Mouse (Mus musculus) lung, embryonic 15.5 days (tissue): ENCODE results near the gene Park7. TPM values are rescaled to one million over a fixed set of nuclear protein-coding genes. Genes with fewer than 3 reads are reported as not detected.
"Not testable (repeated sequence)": the region's sequence is repeated elsewhere in the genome, so short reads cannot be mapped to it uniquely, and the experiment has no call there.

Experiments used
- ATAC-seq: fragments of 200-750 bp; cut with Nextera tagmentation; 2 replicates; pipeline ENCODE4 v1.8.0; 2017; ENCODE audit warnings: moderate number of reproducible peaks, borderline replicate concordance; ENCODE audit not compliant: low FRiP score, low TSS enrichment; ENCODE audit errors: extremely low read depth
- H3K27ac ChIP-seq: fragments of 300-500 bp; sonication (generic); 2 replicates; pipeline ENCODE4 v1.5.1; 2015; ENCODE audit warnings: moderate library complexity, mild to moderate bottlenecking, inconsistent platforms
- H3K27me3 ChIP-seq: fragments of 300-500 bp; sonication (generic); 2 replicates; pipeline ENCODE4 v1.6.1; 2015; ENCODE audit warnings: inconsistent platforms
- H3K36me3 ChIP-seq: fragments of 300-500 bp; sonication (generic); 2 replicates; pipeline ENCODE4 v1.6.1; 2015; ENCODE audit warnings: inconsistent platforms
- H3K4me1 ChIP-seq: fragments of 300-500 bp; sonication (generic); 2 replicates; pipeline ENCODE4 v1.6.1; 2015; ENCODE audit warnings: inconsistent platforms
- H3K4me2 ChIP-seq: fragments of 300-500 bp; sonication (generic); 2 replicates; pipeline ENCODE4 v1.6.1; 2015; ENCODE audit warnings: inconsistent platforms, mild to moderate bottlenecking, moderate library complexity
- H3K4me3 ChIP-seq: fragments of 300-500 bp; sonication (generic); 2 replicates; pipeline ENCODE4 v1.5.1; 2015; ENCODE audit warnings: mild to moderate bottlenecking, inconsistent platforms
- H3K9ac ChIP-seq: fragments of 300-500 bp; sonication (generic); 2 replicates; pipeline ENCODE4 v1.6.1; 2015; ENCODE audit warnings: inconsistent platforms
- H3K9me3 ChIP-seq: fragments of 300-500 bp; sonication (generic); 2 replicates; pipeline ENCODE4 v1.6.1; 2016; ENCODE audit warnings: inconsistent platforms
- WGBS: fragments of 180-500 bp; shearing (Covaris S2); methylation state at CpG from one replicate; pipeline ENCODE4 v1.1.7; 2015; 5-methylcytosine and 5-hydroxymethylcytosine counted together
- polyA plus RNA-seq: library from polyadenylated mRNA; unstranded; fragments of >200 nt; fragmentation: Nextera tagmentation; extraction: Ambion mirVana; gene quantifications from 2 replicates; pipeline ENCODE4 v1.2.1, GENCODE M21; 2015

Park7 gene
- polyA plus RNA-seq, 1 experiment from 2014 or later, result 423 TPM

- Histone ChIP-seq H3K9ac (peak overlapping the region; percentile 89), H3K27me3 (no peaks in the 10 kb centered on the region), H3K4me1 (peaks cover 26% of the 10 kb centered on the region), H3K27ac (peak overlapping the region; percentile 82), H3K36me3 (peaks cover 24% of the 10 kb centered on the region), H3K4me2 (peak overlapping the region; percentile 75), H3K9me3 (no peaks in the 10 kb centered on the region), H3K4me3 (peak overlapping the region; percentile 77)
- 0% methylated on average over 56 of the region's 56 CpGs for WGBS
- ATAC-seq, result peak; percentile 92
Measured at GRCm38 (mm10) chr4:150909451-150910156, 4.6 kb downstream of the Park7 start.

- WGBS, result 70% methylated on average over 5 of the region's 5 CpGs
- ATAC-seq, H3K9me3 ChIP-seq, H3K9ac ChIP-seq, H3K27ac ChIP-seq, H3K27me3 ChIP-seq: not testable (repeated sequence)
- Histone ChIP-seq H3K4me1 (peaks cover 23% of the 10 kb centered on the region), H3K36me3 (peaks cover 31% of the 10 kb centered on the region), H3K4me2 (peak overlapping the region; percentile 75), H3K4me3 (peak overlapping the region; percentile 77; the same call in 1 of the 2 replicates)
Measured at GRCm38 (mm10) chr4:150908512-150908911, 5.7 kb downstream of the Park7 start.

- peaks cover 14% of the 10 kb centered on the region for H3K4me1 ChIP-seq
- H3K36me3 ChIP-seq, result peaks cover 46% of the 10 kb centered on the region
- H3K27ac ChIP-seq, result no peak overlapping the region
- H3K4me2 ChIP-seq, result no peak overlapping the region
- WGBS, result 88% methylated on average over 8 of the region's 8 CpGs
- no peak overlapping the region for H3K9ac ChIP-seq
- no peaks in the 10 kb centered on the region for H3K9me3 ChIP-seq
- no peak overlapping the region for H3K4me3 ChIP-seq
- no peaks in the 10 kb centered on the region for H3K27me3 ChIP-seq
- ATAC-seq, result no peak
Measured at GRCm38 (mm10) chr4:150907099-150907498, 7.1 kb downstream of the Park7 start.

DNA sequence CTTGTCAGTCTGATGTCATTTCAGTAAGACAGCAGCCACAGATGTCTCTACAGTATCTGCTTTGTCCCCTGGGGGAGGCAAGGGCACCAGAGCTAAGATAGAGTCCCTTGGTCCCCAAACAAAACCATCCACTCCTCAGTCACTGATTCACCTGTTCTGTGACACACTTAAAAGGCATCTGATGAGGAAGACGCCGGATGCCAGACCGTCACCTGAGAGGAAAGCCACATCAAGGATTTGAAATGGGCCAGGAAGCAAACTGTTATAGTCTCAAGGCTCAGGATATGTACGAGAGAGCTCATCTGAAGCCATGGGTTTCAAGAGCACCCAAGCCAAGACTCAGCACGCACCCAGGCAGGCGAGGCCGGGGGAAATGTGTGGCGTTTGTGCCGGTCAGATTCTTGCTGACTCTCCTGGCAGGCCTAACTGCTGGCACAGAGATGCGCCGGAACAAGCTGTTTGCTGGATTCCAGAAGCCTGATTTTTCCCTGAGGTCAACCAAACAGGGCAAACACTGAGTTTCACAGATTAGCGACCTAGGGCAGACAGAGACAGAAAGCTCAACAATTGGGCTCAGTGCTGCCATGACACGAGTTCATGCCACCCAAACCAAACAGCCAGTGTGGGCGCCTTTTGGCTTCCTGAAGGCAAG lies 11.0 kb downstream of the Park7 start:
- Histone ChIP-seq H3K9me3 (no peaks in the 10 kb centered on the region), H3K36me3 (peaks cover 73% of the 10 kb centered on the region), H3K4me1 (peaks cover 1% of the 10 kb centered on the region; the same call in 1 of the 2 replicates), H3K27me3 (no peaks in the 10 kb centered on the region), H3K9ac (no peak overlapping the region), H3K4me2 (no peak overlapping the region), H3K27ac (no peak overlapping the region), H3K4me3 (no peak overlapping the region)
- WGBS, result 89% methylated on average over 14 of the region's 14 CpGs
- ATAC-seq, result no peak

DNA sequence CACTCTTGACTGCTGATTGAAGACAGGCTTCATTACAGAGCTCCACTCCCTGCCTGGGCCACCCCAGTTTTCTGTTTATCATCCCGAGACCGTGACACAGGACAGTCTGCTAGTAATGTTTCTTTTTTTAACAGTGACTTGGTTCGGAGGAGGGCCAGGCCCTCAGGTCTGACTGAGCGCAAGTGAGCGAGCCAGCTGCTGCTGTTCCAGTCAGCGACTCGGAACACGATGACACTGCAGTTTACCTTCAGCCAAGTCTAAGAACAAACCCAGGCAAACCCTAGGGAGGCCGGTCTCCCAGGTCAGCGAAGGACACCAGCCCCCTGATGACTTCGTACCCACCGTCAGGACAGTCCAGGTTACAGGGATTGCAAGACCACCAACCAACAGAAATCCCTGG lies 12.2 kb downstream of the Park7 start:
- WGBS, result 85% methylated on average over 12 of the region's 12 CpGs
- Histone ChIP-seq H3K4me2 (no peak overlapping the region), H3K36me3 (peaks cover 77% of the 10 kb centered on the region), H3K4me1 (no peaks in the 10 kb centered on the region), H3K9ac (no peak overlapping the region), H3K4me3 (no peak overlapping the region), H3K27ac (no peak overlapping the region), H3K9me3 (no peaks in the 10 kb centered on the region), H3K27me3 (no peaks in the 10 kb centered on the region)
- ATAC-seq, result no peak

DNA sequence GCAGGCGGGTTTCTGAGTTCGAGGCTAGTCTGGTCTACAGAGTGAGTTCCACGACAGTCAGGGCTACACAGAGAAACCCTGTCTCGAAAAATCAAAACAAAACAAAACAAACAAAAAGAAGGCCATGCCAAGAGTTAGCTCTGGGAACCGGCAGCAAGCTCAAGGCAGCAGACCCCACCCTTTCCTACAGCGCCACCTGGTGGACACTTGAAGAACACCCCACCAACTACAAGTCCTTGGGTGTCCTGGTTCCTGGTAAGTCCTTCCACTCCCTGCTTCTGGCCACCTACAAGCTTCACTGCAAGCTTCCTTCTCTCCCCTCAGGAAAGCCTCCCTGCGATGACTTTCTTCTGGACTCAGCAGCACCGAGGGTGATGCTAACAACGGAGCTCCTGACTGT lies 12.6 kb downstream of the Park7 start:
- H3K4me2 ChIP-seq, result no peak overlapping the region
- no peak overlapping the region for H3K4me3 ChIP-seq
- no peak for ATAC-seq
- no peak overlapping the region for H3K27ac ChIP-seq
- H3K9me3 ChIP-seq, result no peaks in the 10 kb centered on the region
- WGBS, result 50% methylated on average over 9 of the region's 9 CpGs
- peaks cover 77% of the 10 kb centered on the region for H3K36me3 ChIP-seq
- H3K27me3 ChIP-seq, result no peaks in the 10 kb centered on the region
- no peak overlapping the region for H3K9ac ChIP-seq
- no peaks in the 10 kb centered on the region for H3K4me1 ChIP-seq

- Histone ChIP-seq H3K27ac (no peak overlapping the region), H3K4me1 (peaks cover 5% of the 10 kb centered on the region; the same call in 1 of the 2 replicates), H3K27me3 (no peaks in the 10 kb centered on the region), H3K9ac (no peak overlapping the region), H3K4me3 (no peak overlapping the region), H3K4me2 (no peak overlapping the region), H3K36me3 (peaks cover 80% of the 10 kb centered on the region), H3K9me3 (no peaks in the 10 kb centered on the region)
- no peak for ATAC-seq
- 90% methylated on average over 13 of the region's 13 CpGs for WGBS
Measured at GRCm38 (mm10) chr4:150900486-150900885, 13.8 kb downstream of the Park7 start.

DNA sequence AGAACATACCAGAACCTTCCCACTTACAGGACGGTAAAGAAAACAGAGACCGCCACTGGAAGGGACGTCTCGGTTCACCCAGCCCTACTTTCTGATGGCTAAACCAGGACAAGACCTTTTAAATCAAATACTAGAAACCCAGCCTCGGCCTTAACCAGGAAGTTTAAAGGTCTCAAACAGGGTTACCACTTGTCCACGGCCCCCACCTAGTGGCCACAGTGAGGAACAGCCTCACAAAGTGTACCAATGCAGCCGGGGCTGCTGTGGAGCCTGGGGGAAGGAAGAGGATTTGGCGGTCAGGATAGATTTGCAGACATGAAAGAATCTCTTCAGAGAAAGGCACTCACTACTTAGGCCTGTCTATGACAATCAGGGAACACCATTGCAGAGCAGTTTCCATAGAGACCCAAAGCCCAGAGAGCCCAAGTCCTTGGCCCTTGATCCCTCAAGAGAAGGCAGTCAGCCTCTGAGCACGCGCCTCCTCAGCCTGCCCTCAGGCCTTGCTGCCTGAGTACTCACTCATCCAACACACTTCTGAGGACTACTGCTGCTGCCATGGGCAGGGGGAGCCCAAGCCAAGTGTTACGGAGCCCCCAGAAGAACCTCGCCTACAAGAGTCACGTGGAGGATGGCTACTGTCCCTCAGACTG lies 15.4 kb downstream of the Park7 start:
- Histone ChIP-seq H3K4me1 (peaks cover 5% of the 10 kb centered on the region; the same call in 1 of the 2 replicates), H3K27me3 (no peaks in the 10 kb centered on the region), H3K9ac (no peak overlapping the region), H3K9me3 (no peaks in the 10 kb centered on the region), H3K27ac (no peak overlapping the region), H3K4me3 (no peak overlapping the region), H3K4me2 (no peak overlapping the region), H3K36me3 (peaks cover 69% of the 10 kb centered on the region)
- ATAC-seq, result no peak
- 47% methylated on average over 13 of the region's 13 CpGs for WGBS

- Histone ChIP-seq H3K27ac (no peak overlapping the region), H3K4me2 (no peak overlapping the region), H3K9me3 (no peaks in the 10 kb centered on the region), H3K4me3 (no peak overlapping the region), H3K27me3 (no peaks in the 10 kb centered on the region), H3K4me1 (peaks cover 5% of the 10 kb centered on the region; the same call in 1 of the 2 replicates), H3K9ac (no peak overlapping the region), H3K36me3 (peaks cover 51% of the 10 kb centered on the region)
- ATAC-seq, result no peak
- WGBS, result 90% methylated on average over 26 of the region's 26 CpGs
Measured at GRCm38 (mm10) chr4:150896896-150897624, 17.2 kb downstream of the Park7 start.

GRCm38 (mm10) chr4:150894718-150895501 lies 19.3 kb downstream of the Park7 start:
- 56% methylated on average over 8 of the region's 8 CpGs for WGBS
- H3K4me2 ChIP-seq, result no peak overlapping the region
- no peak for ATAC-seq
- H3K27ac ChIP-seq, result no peak overlapping the region
- H3K4me1 ChIP-seq, result peaks cover 13% of the 10 kb centered on the region
- no peak overlapping the region for H3K4me3 ChIP-seq
- H3K27me3 ChIP-seq, result no peaks in the 10 kb centered on the region
- H3K36me3 ChIP-seq, result peaks cover 32% of the 10 kb centered on the region
- no peak overlapping the region for H3K9ac ChIP-seq
- no peaks in the 10 kb centered on the region for H3K9me3 ChIP-seq

- Histone ChIP-seq H3K36me3 (peaks cover 5% of the 10 kb centered on the region), H3K9me3 (no peaks in the 10 kb centered on the region), H3K4me2 (no peak overlapping the region), H3K27me3 (no peaks in the 10 kb centered on the region), H3K27ac (no peak overlapping the region), H3K9ac (no peak overlapping the region), H3K4me1 (peaks cover 28% of the 10 kb centered on the region), H3K4me3 (no peak overlapping the region)
- ATAC-seq, result no peak
- WGBS, result 49% methylated on average over 5 of the region's 5 CpGs
Measured at GRCm38 (mm10) chr4:150891308-150891707, 22.9 kb downstream of the Park7 start.
